Mouse (Mus musculus) heart, embryonic 13.5 days (tissue): ENCODE measurements around the gene Miga2. TPM values are rescaled to one million over a fixed set of nuclear protein-coding genes. Genes with fewer than 3 reads are reported as not detected.

Experiments
- ATAC-seq: fragments of 200-750 bp; cut with Nextera tagmentation; 2 replicates; pipeline ENCODE4 v1.8.0; 2017; ENCODE audit warnings: moderate TSS enrichment; ENCODE audit not compliant: insufficient number of reproducible peaks, low FRiP score, low TSS enrichment; ENCODE audit errors: extremely low read depth
- H3K27ac ChIP-seq: fragments of 300-500 bp; sonication (generic); replicated peaks from 2 replicates; pipeline ENCODE4 v1.5.1; 2015; ENCODE audit warnings: moderate library complexity, mild to moderate bottlenecking, inconsistent platforms
- H3K27me3 ChIP-seq: fragments of 300-500 bp; sonication (generic); replicated peaks from 2 replicates; pipeline ENCODE4 v1.6.1; 2015; ENCODE audit warnings: mild to moderate bottlenecking, inconsistent platforms
- H3K36me3 ChIP-seq: fragments of 300-500 bp; sonication (generic); 2 replicates; pipeline ENCODE4 v1.6.1; 2015; ENCODE audit warnings: mild to moderate bottlenecking, inconsistent platforms
- H3K4me1 ChIP-seq: fragments of 300-500 bp; sonication (generic); 2 replicates; pipeline ENCODE4 v1.6.1; 2015; ENCODE audit warnings: inconsistent platforms
- H3K4me2 ChIP-seq: fragments of 300-500 bp; sonication (generic); 2 replicates; pipeline ENCODE4 v1.6.1; 2015; ENCODE audit warnings: inconsistent platforms, mild to moderate bottlenecking, moderate library complexity
- H3K4me3 ChIP-seq: fragments of 300-500 bp; sonication (generic); 2 replicates; pipeline ENCODE4 v1.5.1; 2015; ENCODE audit warnings: moderate library complexity, mild to moderate bottlenecking, inconsistent platforms
- H3K9ac ChIP-seq: fragments of 300-500 bp; sonication (generic); 2 replicates; pipeline ENCODE4 v1.6.1; 2015; ENCODE audit warnings: inconsistent platforms, mild to moderate bottlenecking, moderate library complexity
- H3K9me3 ChIP-seq: fragments of 300-500 bp; sonication (generic); 2 replicates; pipeline ENCODE4 v1.6.1; 2016; ENCODE audit warnings: inconsistent platforms
- WGBS: fragments of 180-500 bp; shearing (Covaris S2); methylation state at CpG from one replicate; pipeline ENCODE4 v1.1.7; 2015; ENCODE audit warnings: mixed read lengths; 5-methylcytosine and 5-hydroxymethylcytosine counted together
- polyA plus RNA-seq: library from polyadenylated mRNA; unstranded; fragments of >200 nt; fragmentation: Nextera tagmentation; extraction: Ambion mirVana; gene quantifications from 2 replicates; pipeline ENCODE4 v1.2.1, GENCODE M21; 2015

Miga2 gene
- polyA plus RNA-seq, 1 experiment from 2014 or later, result 28.9 TPM

DNA sequence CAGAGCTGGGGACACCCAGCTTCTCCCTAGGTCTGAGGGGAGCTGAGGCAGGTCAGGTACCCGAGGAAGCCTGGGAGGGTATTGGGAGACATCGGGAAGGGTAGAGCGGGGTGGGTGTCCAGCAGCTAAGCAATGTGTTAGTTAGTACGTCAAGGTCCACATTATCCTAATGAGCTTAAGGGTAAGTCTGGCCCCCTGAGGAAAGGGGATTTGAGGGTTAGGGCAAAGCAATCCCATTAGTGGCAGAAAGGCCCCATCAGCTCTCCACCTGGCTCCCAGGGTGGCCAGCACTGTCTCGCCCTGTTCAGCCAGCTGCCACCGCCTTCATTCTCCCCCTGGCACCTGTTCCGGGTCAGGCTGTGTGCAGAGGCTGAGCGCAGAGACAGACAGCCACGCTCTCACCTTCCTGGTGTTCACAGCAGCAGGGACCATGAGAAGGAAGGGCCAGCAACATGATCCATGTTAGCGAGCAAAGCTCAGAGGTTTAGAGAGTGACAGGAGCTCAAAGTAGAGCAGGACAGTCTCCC lies 34.0 kb downstream of the Miga2 start:
- peaks cover 80% of the 10 kb centered on the region for H3K36me3 ChIP-seq
- no peak overlapping the region for H3K4me2 ChIP-seq
- WGBS, result 82% methylated on average over 10 of the region's 10 CpGs
- H3K4me3 ChIP-seq, result no peak overlapping the region
- H3K4me1 ChIP-seq, result peaks cover 32% of the 10 kb centered on the region
- H3K27ac ChIP-seq, result no peak overlapping the region
- H3K27me3 ChIP-seq, result no peaks in the 10 kb centered on the region
- ATAC-seq, result no peak
- H3K9ac ChIP-seq, result no peak overlapping the region
- H3K9me3 ChIP-seq, result no peaks in the 10 kb centered on the region

DNA sequence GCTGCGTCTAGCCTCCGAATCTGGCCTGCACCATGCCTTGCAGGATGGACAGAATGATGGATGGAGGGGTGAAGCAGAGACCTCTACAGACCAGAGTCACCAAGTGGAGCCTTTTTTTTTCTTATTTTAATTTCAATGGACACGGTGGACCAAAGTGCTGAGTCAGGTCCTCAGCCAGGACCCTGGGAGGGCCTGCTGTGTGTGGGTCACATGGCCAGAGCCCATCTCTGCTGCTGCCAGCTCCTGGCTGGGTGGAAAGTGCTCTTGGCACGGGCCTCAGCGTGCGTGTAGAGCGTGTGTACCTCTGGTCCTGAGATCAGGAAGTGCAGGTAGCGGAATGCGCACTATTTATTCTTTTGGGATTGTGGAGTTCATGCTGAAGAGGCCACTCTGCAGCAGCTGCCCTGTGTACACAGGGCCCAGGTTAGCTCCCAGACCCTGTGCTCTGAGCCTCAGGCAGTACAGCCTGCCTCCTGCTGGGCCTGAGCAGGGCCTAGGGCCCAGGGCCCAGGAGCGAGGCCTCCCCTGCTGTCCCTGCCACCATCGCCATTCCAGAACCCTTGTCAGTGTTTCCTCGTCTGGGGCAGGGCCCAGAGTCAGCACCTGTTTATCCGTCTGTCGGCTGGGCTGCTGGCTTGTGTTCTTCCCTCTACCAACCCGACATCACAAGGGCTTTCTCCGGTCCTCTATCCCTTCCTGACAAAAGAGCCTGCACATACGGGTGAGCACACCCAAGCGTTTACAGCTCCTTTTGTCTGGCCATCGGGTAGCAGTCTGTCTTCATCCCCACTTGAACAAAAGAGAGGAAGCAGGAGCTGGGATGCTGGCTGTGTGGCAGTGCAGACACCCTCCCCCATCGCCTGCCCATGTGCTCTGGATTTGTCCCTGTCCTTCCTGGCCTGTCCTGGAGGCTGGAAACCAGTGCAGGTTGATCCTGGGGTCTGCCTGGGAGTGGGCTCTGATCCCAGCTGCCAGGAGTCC lies 35.4 kb downstream of the Miga2 start:
- Histone ChIP-seq H3K9me3 (no peaks in the 10 kb centered on the region), H3K4me1 (peaks cover 18% of the 10 kb centered on the region; the same call in 1 of the 2 replicates), H3K27me3 (no peaks in the 10 kb centered on the region), H3K27ac (peak overlapping the region; percentile 62), H3K36me3 (peaks cover 88% of the 10 kb centered on the region), H3K4me3 (no peak overlapping the region), H3K9ac (peak overlapping the region; percentile 52; the same call in 1 of the 2 replicates), H3K4me2 (no peak overlapping the region)
- WGBS, result 65% methylated on average over 20 of the region's 20 CpGs
- no peak for ATAC-seq

DNA sequence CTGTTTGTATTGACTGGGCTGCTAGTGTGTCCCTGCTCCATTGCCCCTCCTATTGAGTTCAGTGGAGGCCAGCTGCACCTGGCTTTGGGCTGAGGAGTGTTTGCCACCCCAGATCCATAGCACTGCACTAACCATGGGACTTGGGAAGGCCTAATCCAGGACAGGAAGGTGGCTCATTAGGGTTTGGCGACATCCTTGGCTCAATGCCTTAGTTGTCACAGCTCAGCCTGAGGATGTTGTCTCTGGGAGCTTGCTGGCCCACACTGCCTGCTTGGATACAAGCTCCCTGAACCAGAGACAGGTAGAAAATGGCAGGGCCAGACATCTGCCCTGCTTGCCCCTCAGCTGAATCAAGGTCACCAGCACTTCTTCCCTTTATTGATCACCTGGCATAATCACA lies 37.5 kb downstream of the Miga2 start:
- no peak for ATAC-seq
- Histone ChIP-seq H3K36me3 (peaks cover 99% of the 10 kb centered on the region), H3K4me1 (peaks cover 14% of the 10 kb centered on the region; the same call in 1 of the 2 replicates), H3K27me3 (no peaks in the 10 kb centered on the region), H3K9ac (no peak overlapping the region), H3K27ac (no peak overlapping the region), H3K9me3 (no peaks in the 10 kb centered on the region), H3K4me3 (no peak overlapping the region), H3K4me2 (no peak overlapping the region)
- WGBS, result 79% methylated on average over 1 of the region's 1 CpGs

DNA sequence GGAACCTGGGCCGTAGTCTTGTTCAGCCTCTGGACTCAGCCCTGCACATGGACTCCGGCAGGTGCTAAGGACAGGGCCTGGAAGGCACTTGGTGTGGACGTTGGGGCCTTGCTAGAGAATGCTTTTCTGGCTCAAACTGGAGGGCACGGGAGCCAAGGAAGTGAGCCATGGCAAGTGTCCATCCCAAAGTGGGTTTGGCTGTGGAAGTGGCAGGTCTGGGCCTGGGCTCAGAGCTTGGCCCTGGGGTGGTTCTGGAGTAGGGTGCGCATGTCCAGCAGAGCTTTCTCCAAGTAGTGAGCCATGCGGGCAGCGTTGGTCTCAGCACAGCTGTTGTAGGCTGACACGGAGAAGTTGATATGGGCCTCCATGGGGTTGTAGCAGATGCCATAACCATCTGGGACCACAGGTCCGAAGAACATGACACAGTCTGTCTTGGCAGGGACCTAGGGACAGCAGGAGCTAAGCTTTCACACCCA lies 38.4 kb downstream of the Miga2 start:
- H3K4me2 ChIP-seq, result no peak overlapping the region
- no peak overlapping the region for H3K9ac ChIP-seq
- no peaks in the 10 kb centered on the region for H3K9me3 ChIP-seq
- H3K27me3 ChIP-seq, result no peaks in the 10 kb centered on the region
- peaks cover 99% of the 10 kb centered on the region for H3K36me3 ChIP-seq
- H3K27ac ChIP-seq, result no peak overlapping the region
- no peak overlapping the region for H3K4me3 ChIP-seq
- 87% methylated on average over 9 of the region's 9 CpGs for WGBS
- H3K4me1 ChIP-seq, result peaks cover 14% of the 10 kb centered on the region; the same call in 1 of the 2 replicates
- no peak for ATAC-seq

DNA sequence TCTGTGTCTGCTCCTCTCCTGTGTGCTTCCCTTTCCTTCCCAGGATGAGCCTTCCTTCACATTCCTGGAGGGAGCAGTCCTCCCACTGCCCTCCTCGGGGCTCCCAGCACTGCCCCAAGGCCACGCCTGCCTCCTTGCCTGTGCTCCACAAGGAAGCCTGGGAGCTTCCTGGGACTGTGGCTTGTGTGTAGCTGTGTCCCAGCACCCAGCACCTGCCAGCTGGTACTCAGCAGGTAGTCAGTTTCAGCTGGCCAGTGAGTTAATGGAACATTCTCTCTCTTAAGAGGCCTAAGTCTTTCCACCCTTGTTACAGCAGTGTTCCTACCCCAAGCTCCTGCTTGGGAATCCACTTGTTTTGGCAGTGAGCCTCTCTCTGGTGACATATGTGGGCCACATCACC lies 38.8 kb downstream of the Miga2 start:
- Histone ChIP-seq H3K9ac (no peak overlapping the region; the same call in 1 of the 2 replicates), H3K4me2 (no peak overlapping the region), H3K27ac (no peak overlapping the region), H3K36me3 (peaks cover 99% of the 10 kb centered on the region), H3K27me3 (no peaks in the 10 kb centered on the region), H3K9me3 (no peaks in the 10 kb centered on the region), H3K4me1 (peaks cover 14% of the 10 kb centered on the region; the same call in 1 of the 2 replicates), H3K4me3 (no peak overlapping the region)
- WGBS, result 66% methylated on average over 2 of the region's 2 CpGs
- no peak for ATAC-seq

DNA sequence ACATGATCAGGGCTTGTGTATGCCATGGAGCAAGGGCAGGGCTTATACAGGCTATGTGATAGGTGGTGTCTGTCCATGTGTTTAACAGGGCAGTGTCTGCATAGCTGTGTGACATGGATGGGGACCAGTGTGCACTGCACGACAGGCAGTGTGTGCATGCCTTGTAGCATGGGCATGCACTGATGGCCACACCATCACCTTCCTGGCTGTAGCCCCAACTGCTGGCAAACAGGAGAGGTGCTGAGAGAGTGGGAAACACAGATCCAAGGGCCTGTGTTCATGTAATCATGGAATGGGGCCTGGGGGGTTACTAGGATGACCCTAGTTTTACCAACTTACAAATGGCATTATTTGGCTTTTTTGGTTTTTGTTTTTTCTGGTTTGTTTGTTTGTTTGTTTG lies 39.8 kb downstream of the Miga2 start:
- no peaks in the 10 kb centered on the region for H3K9me3 ChIP-seq
- 81% methylated on average over 1 of the region's 1 CpGs for WGBS
- no peak overlapping the region for H3K4me3 ChIP-seq
- H3K9ac ChIP-seq, result no peak overlapping the region
- no peaks in the 10 kb centered on the region for H3K27me3 ChIP-seq
- ATAC-seq, result no peak
- H3K4me1 ChIP-seq, result peaks cover 15% of the 10 kb centered on the region; the same call in 1 of the 2 replicates
- peaks cover 99% of the 10 kb centered on the region for H3K36me3 ChIP-seq
- no peak overlapping the region for H3K4me2 ChIP-seq
- no peak overlapping the region for H3K27ac ChIP-seq

DNA sequence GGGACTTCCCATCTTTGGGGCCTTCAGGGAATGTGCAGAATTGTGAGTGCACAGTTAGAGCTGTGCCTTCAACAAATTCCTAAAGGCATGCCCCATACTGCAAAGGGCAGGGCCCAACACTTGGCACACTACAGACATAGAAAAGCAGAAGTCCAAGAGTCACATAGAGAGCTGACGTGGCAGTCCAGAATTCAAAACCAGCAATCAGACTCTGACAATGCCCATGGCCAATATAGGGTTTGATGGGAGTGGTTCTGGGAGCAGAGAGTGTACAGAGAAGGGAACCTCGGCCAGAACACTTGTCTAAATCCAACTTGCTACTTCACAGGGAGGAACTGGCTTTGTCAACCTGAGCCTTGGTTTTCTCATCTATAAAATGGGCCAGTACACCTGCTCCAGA lies 43.2 kb downstream of the Miga2 start:
- Histone ChIP-seq H3K36me3 (peaks cover 91% of the 10 kb centered on the region), H3K9ac (no peak overlapping the region), H3K27ac (no peak overlapping the region), H3K4me3 (no peak overlapping the region), H3K27me3 (no peaks in the 10 kb centered on the region), H3K9me3 (no peaks in the 10 kb centered on the region), H3K4me1 (peaks cover 19% of the 10 kb centered on the region), H3K4me2 (no peak overlapping the region)
- ATAC-seq, result no peak
- 90% methylated on average over 2 of the region's 2 CpGs for WGBS

DNA sequence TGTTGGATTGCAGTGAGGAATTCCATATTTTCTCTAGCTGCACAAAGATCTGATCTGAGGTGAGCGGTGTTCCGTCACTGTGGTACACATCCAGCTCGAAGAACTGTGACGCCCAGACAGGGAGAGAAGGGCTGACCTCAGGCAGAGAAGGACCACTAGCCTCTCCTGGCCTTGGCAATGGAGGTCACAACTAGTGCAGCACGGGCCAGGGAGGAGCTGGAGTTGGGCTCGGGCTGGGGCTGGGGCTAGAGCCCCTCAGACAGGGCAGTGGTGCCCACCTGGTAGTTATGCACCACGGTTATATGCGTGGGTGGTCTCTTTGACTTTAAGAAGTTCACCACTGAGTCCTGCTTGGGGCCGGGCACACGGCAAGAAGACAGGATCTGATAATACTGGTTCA lies 43.7 kb downstream of the Miga2 start:
- Histone ChIP-seq H3K27ac (no peak overlapping the region), H3K4me3 (no peak overlapping the region), H3K9ac (no peak overlapping the region), H3K27me3 (no peaks in the 10 kb centered on the region), H3K9me3 (no peaks in the 10 kb centered on the region), H3K4me2 (no peak overlapping the region), H3K4me1 (peaks cover 19% of the 10 kb centered on the region), H3K36me3 (peaks cover 91% of the 10 kb centered on the region)
- no peak for ATAC-seq
- 82% methylated on average over 10 of the region's 10 CpGs for WGBS

DNA sequence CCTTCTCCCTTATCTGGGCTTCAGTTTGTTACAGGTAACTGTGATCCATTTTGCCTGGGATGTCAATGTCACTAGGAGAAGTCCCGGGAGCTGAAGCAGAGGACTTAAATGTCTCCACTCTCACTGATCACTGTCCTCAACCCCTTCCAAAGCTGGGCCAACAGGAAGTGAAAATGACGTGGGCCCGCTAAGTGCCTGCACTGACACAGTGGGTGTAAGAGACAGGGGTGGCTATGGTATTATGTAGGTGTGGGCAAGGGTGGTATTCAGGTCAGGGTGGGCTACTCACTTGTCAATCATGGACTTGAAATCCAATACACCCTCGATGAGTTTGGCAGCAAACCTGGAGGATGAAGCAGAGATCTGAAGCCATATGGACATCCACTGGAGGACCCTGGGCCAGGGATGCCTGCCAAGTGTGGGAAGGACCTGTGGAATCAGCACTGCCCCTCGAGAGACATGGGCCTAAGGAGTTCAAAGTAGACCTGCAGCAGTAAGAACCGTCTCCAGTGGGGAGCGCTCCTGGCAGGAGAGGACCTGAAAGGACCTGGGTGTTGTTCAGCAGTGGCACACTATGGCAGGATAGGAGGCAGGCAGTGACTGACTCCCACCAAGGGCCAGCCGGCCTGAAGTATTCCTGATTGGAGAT lies 44.5 kb downstream of the Miga2 start:
- Histone ChIP-seq H3K4me3 (no peak overlapping the region), H3K36me3 (peaks cover 86% of the 10 kb centered on the region), H3K27me3 (no peaks in the 10 kb centered on the region), H3K9me3 (no peaks in the 10 kb centered on the region), H3K27ac (0 out of 2 replicates have a peak overlapping the region, but pooled peaks have one; percentile 26), H3K4me2 (no peak overlapping the region), H3K4me1 (peaks cover 19% of the 10 kb centered on the region), H3K9ac (no peak overlapping the region)
- 77% methylated on average over 8 of the region's 8 CpGs for WGBS
- ATAC-seq, result no peak

DNA sequence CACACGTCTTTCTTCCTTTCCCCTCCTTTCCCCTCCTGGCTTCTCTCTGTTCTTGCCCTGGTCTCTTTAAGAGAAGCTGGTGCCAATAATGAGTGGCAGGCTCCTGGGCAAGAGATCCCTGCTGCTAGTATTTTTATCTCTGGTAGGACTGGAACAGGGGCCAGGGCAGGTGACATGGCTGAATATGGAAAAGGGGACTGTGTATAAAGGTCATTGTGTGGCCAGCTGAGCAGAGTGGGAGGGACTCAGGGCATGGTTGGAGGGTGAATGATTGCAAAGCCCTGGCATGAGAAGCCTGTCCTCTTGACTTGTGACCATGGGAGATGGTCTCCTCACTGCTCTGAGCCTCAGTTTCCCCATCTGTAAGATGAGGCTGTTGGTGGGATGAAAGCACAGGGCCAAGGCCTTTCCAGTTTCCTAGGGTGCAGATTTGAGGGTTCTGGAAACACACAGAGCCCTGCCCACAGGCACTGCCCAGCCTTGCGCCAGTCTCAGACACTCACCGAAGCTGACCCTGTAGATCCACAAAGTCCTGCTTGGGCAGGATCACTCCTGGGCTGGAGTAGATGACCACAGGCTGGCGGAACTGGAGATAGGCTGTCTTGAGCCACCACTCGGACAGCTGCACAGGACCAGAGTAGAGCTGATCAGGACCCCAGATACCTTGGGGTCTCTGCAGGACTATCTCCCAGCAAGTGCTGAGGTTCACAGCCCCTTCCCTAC lies 45.6 kb downstream of the Miga2 start:
- H3K9me3 ChIP-seq, result no peaks in the 10 kb centered on the region
- 81% methylated on average over 5 of the region's 5 CpGs for WGBS
- H3K4me1 ChIP-seq, result peaks cover 30% of the 10 kb centered on the region
- H3K27ac ChIP-seq, result peak overlapping the region; percentile 65
- H3K36me3 ChIP-seq, result peaks cover 75% of the 10 kb centered on the region
- no peak overlapping the region for H3K4me2 ChIP-seq
- no peak for ATAC-seq
- 0 out of 2 replicates have a peak overlapping the region, but pooled peaks have one; percentile 25 for H3K9ac ChIP-seq
- H3K27me3 ChIP-seq, result no peaks in the 10 kb centered on the region
- no peak overlapping the region for H3K4me3 ChIP-seq
